Mouse (Mus musculus) stomach, postnatal 0 days (tissue): ENCODE measurements around the gene Shc1. TPM values are rescaled to one million over a fixed set of nuclear protein-coding genes. Genes with fewer than 3 reads are reported as not detected.

Source experiments
- ATAC-seq: fragments of 200-750 bp; cut with Nextera tagmentation; 2 replicates; pipeline ENCODE4 v1.8.0; 2017; ENCODE audit not compliant: low FRiP score, low TSS enrichment
- DNase-seq: peaks from one replicate; pipeline ENCODE4 v3.0.0-alpha.2; 2016; ENCODE audit warnings: low spot score
- H3K27ac ChIP-seq: fragments of 300-500 bp; sonication (generic); replicated peaks from 2 replicates; pipeline ENCODE4 v1.5.1; 2014; ENCODE audit warnings: mild to moderate bottlenecking, control low read depth
- H3K27me3 ChIP-seq: fragments of 300-500 bp; sonication (generic); 2 replicates; pipeline ENCODE4 v1.6.1; 2014; ENCODE audit warnings: low read length; ENCODE audit not compliant: control insufficient read depth, insufficient read depth
- H3K36me3 ChIP-seq: fragments of 300-500 bp; sonication (generic); 2 replicates; pipeline ENCODE4 v1.6.1; 2014; ENCODE audit warnings: low read length, mixed read lengths; ENCODE audit not compliant: control insufficient read depth, insufficient read depth
- H3K4me1 ChIP-seq: fragments of 300-500 bp; sonication (generic); replicated peaks from 2 replicates; pipeline ENCODE4 v1.6.1; 2014; ENCODE audit warnings: antibody characterized with exemption; ENCODE audit not compliant: control insufficient read depth, insufficient read depth
- H3K4me2 ChIP-seq: fragments of 300-500 bp; sonication (generic); replicated peaks from 2 replicates; pipeline ENCODE4 v1.6.1; 2014; ENCODE audit warnings: low read depth, mild to moderate bottlenecking, control low read depth, moderate library complexity
- H3K4me3 ChIP-seq: fragments of 300-500 bp; sonication (generic); 2 replicates; pipeline ENCODE4 v1.5.1; 2014; ENCODE audit warnings: low read depth, low read length, control low read depth
- H3K9ac ChIP-seq: fragments of 300-500 bp; sonication (generic); 2 replicates; pipeline ENCODE4 v1.6.1; 2014; ENCODE audit warnings: mild to moderate bottlenecking, low read length, control low read depth, mixed read lengths
- H3K9me3 ChIP-seq: fragments of 300-500 bp; sonication (generic); 2 replicates; pipeline ENCODE4 v1.6.1; 2016; ENCODE audit warnings: low read length; ENCODE audit not compliant: control insufficient read depth
- CTCF ChIP-seq: IDR thresholded peaks from 2 replicates; pipeline ENCODE4 v1.5.1; 2016; ENCODE audit warnings: antibody characterized with exemption, low read depth, mild to moderate bottlenecking, moderate library complexity
- EP300 ChIP-seq: optimal IDR thresholded peaks from 2 replicates; pipeline ENCODE3; 2016; ENCODE audit warnings: antibody characterized with exemption
- WGBS: fragments of 180-500 bp; shearing (Covaris S2); extraction: QIAGEN DNeasy Blood & Tissue Kit; methylation state at CpG from one replicate; pipeline ENCODE4 v1.1.7; 2014; 5-methylcytosine and 5-hydroxymethylcytosine counted together
- polyA plus RNA-seq: library from polyadenylated mRNA; unstranded; fragments of >200 nt; fragmentation: Nextera tagmentation; extraction: Ambion mirVana; gene quantifications from 2 replicates; pipeline ENCODE4 v1.2.1, GENCODE M21; 2015

Shc1 gene
- polyA plus RNA-seq, 1 experiment from 2014 or later, result 42.6 TPM

DNA sequence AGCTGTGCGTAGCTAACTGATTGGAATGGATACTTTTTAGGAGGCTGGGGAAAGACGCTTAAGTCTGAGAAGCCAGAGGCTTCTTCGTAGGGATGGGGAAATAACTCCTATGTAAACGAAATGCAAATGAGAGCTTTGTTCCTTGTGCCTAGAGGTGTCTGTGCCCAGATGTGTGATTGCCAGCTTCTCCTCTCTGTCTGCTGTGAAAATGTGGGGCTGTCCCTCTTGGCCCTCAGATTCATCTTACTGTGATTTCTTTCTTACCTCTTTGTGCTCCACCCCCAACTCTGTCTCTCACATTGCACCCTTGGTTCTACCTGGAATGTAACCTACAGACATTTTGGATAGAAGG, 21.6 kb upstream of the Shc1 start:
- peak overlapping the region; percentile 99 for H3K4me2 ChIP-seq
- H3K4me1 ChIP-seq, result peaks cover 3% of the 10 kb centered on the region; the same call in 1 of the 2 replicates
- no peak for TF ChIP-seq EP300
- WGBS, result 2% methylated on average over 4 of the region's 4 CpGs
- H3K36me3 ChIP-seq, result no peaks in the 10 kb centered on the region
- 0 out of 2 replicates have a peak overlapping the region, but pooled peaks have one; percentile 97 for H3K27ac ChIP-seq
- no peaks in the 10 kb centered on the region for H3K27me3 ChIP-seq
- ATAC-seq (no peak), DNase-seq (no peak)
- no peaks in the 10 kb centered on the region for H3K9me3 ChIP-seq
- no peak overlapping the region for H3K9ac ChIP-seq
- peak overlapping the region; percentile 76 for H3K4me3 ChIP-seq

DNA sequence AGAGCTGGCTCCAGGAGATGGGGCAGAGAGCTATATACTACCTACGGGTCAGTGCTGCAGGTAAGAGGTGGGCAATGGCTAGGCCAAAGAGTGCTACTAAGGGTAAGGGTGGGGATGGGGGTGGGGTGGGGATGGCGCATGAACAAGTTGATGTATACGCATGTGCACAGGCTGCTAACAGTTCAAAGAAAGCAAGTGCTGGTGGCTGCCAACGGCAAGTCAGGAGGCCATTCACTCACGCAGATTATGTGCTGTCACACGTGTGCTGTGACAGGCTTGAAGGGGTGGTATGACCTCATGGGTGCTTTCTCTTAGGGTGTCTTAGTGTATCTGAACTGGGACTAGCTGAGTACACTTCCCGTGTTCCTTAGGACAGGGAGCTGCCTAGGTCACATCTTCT, 16.9 kb upstream of the Shc1 start:
- H3K36me3 ChIP-seq, result no peaks in the 10 kb centered on the region; the same call in 1 of the 2 replicates
- H3K27me3 ChIP-seq, result no peaks in the 10 kb centered on the region
- peaks cover 3% of the 10 kb centered on the region; the same call in 1 of the 2 replicates for H3K4me1 ChIP-seq
- H3K27ac ChIP-seq, result no peak overlapping the region
- 81% methylated on average over 7 of the region's 7 CpGs for WGBS
- no peak for DNase-seq
- TF ChIP-seq EP300, result no peak
- no peak for TF ChIP-seq CTCF
- no peaks in the 10 kb centered on the region for H3K9me3 ChIP-seq
- ATAC-seq, result no peak
- H3K4me3 ChIP-seq, result no peak overlapping the region
- no peak overlapping the region for H3K9ac ChIP-seq
- no peak overlapping the region for H3K4me2 ChIP-seq

DNA sequence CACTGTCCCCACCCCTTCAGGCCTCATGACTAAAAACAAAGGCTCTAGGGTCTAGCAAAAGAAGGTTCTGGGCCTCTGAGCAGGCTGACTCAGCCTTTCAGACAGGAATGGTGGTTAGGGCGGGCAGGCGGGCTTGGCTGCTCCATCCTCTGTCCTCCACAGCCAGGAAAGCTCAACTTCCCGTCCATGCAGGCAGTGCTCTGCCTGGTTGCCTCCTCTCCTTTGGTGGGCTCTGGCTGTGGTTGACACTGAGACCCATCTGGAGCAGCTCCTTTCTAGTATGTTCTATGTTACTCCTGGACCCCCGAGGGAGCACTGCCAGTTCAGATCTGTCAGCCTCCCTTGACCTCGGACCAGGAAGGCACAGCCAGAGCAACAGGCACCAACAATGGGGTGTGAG, 15.6 kb upstream of the Shc1 start, which contains the start of gene Lenep:
TSS of gene Lenep (minus strand) at position 101 of the 400 bp plus-strand sequence.
- DNase-seq (no peak), ATAC-seq (no peak)
- Histone ChIP-seq H3K4me2 (no peak within 1 kb of the TSS), H3K4me1 (no peaks in the 10 kb centered on the region), H3K9me3 (no peaks in the 10 kb centered on the region), H3K9ac (no peak within 1 kb of the TSS), H3K4me3 (no peak within 1 kb of the TSS), H3K36me3 (peaks cover under 1% of the 10 kb centered on the region), H3K27ac (no peak within 1 kb of the TSS), H3K27me3 (no peaks in the 10 kb centered on the region)
- WGBS, result 78% methylated on average over 5 of the region's 5 CpGs
- no peak for TF ChIP-seq EP300
- no peak for TF ChIP-seq CTCF

DNA sequence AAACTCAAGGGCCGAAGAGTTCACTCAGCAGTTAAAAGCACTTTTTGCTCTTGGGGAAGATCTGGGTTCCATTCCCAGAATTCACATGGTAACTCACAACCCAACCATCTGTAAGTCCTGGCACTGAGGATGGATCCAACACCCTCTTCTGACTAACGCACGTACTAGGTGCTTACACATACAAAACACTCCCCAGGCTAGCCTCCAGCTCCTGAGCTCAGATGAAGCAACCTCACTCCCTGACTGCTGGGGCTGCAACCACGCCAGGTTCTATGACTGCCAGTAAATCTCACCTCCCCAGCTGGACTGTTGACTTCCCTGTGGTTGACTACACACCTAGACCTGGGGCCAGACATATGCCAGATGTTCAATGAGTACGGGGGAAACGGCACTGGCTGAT, 11.4 kb upstream of the Shc1 start:
- no peak for TF ChIP-seq EP300
- TF ChIP-seq CTCF, result no peak
- Histone ChIP-seq H3K9ac (no peak overlapping the region), H3K36me3 (peaks cover 5% of the 10 kb centered on the region), H3K27ac (no peak overlapping the region), H3K4me2 (no peak overlapping the region), H3K4me3 (no peak overlapping the region), H3K9me3 (no peaks in the 10 kb centered on the region), H3K4me1 (peaks cover 3% of the 10 kb centered on the region), H3K27me3 (no peaks in the 10 kb centered on the region)
- WGBS, result 84% methylated on average over 6 of the region's 6 CpGs
- no peak for DNase-seq
- ATAC-seq, result no peak

DNA sequence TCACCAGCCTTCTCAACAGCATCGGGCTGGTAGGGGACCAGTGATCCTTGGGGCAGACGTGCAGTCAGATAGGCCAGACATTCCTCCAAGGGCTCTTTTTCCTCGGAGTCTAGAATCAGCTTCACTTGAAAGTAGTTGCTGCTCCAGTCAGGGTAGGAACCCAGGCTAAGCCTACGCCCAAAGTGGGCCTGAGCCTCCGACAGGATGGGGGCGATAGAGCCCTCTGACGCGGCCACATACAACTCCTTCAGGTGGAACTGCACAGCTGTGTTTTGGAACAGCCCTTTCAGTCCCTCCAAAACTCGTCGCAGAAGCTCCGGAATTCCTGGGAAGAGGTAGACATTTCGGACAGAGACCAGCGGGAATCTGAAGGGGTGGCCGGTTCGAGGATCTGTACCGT, 9.8 kb upstream of the Shc1 start:
- ATAC-seq (no peak), DNase-seq (no peak)
- Histone ChIP-seq H3K9ac (no peak overlapping the region), H3K4me2 (no peak overlapping the region), H3K4me3 (no peak overlapping the region), H3K36me3 (peaks cover 5% of the 10 kb centered on the region), H3K27me3 (no peaks in the 10 kb centered on the region), H3K9me3 (no peaks in the 10 kb centered on the region), H3K27ac (no peak overlapping the region), H3K4me1 (peaks cover 3% of the 10 kb centered on the region)
- TF ChIP-seq CTCF (no peak), EP300 (no peak)
- WGBS, result 66% methylated on average over 16 of the region's 16 CpGs

DNA sequence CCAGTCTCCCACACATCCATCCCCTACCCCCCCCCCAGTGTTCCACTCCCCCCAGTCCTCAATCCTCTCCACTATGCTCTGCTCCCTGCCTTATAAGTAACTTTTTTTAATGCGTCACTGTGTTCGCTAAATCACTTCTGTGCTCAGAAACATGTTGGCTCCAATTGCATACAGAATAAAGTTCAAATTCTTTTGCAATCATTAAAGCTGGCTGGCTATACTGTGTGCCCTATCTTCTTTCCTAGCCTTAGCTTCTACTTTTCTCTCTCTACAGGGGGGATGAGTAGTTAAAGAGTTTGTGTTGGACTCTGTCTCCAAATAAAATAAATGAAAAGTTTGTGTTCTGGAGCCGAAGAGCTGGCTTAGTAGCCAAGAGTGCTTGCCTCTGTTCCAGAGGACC, 8.5 kb upstream of the Shc1 start:
- Histone ChIP-seq H3K9ac (no peak overlapping the region), H3K9me3 (no peaks in the 10 kb centered on the region), H3K27ac (no peak overlapping the region), H3K36me3 (peaks cover 5% of the 10 kb centered on the region), H3K4me1 (peaks cover 3% of the 10 kb centered on the region), H3K27me3 (no peaks in the 10 kb centered on the region), H3K4me2 (no peak overlapping the region), H3K4me3 (no peak overlapping the region)
- DNase-seq (no peak), ATAC-seq (no peak)
- 87% methylated on average over 3 of the region's 3 CpGs for WGBS
- TF ChIP-seq EP300 (no peak), CTCF (no peak)
